Mouse (Mus musculus): ENCODE measurements around the gene H2al1f. TPM values are rescaled to one million over a fixed set of nuclear protein-coding genes. Genes with fewer than 3 reads are reported as not detected.
"Not testable (repeated sequence)": the region's sequence is repeated elsewhere in the genome, so short reads cannot be mapped to it uniquely, and the experiment has no call there.

Gene H2al1f
- polyA plus RNA-seq (2016; fragmentation: Nextera tagmentation; extraction: Ambion mirVana), result not detected in 2 replicates

- H3K9me3 ChIP-seq (replicated peaks); H3K27me3 ChIP-seq (replicated peaks); H3K27ac ChIP-seq (ENCODE audit: poor library complexity, severe bottlenecking); H3K4me3 ChIP-seq; ATAC-seq (ENCODE audit: insufficient number of reproducible peaks, low FRiP score); H3K4me1 ChIP-seq (replicated peaks); H3K9ac ChIP-seq; H3K36me3 ChIP-seq; H3K4me2 ChIP-seq: not testable (repeated sequence)
- WGBS, result no CpG with 5 or more reads among the region's 6 CpGs
Measured at GRCm38 (mm10) chrX:11314858-11315257, at the start of gene H2al1f. TSS of gene H2al1f (plus strand) at chrX:11315158.

- Histone ChIP-seq H3K9me3 (replicated peaks) (no peaks in the 10 kb centered on the region), H3K27ac (ENCODE audit: poor library complexity, severe bottlenecking) (no peak overlapping the region), H3K4me3 (no peak overlapping the region), H3K36me3 (no peaks in the 10 kb centered on the region), H3K4me1 (replicated peaks) (no peaks in the 10 kb centered on the region), H3K9ac (no peak overlapping the region), H3K4me2 (no peak overlapping the region), H3K27me3 (replicated peaks) (peaks cover 13% of the 10 kb centered on the region)
- WGBS, result 51% methylated on average over 7 of the region's 7 CpGs
- no peak for ATAC-seq (ENCODE audit: insufficient number of reproducible peaks, low FRiP score)
Measured at GRCm38 (mm10) chrX:11267791-11268190, 47.2 kb upstream of the H2al1f start.

- H3K4me1 ChIP-seq (replicated peaks), result no peaks in the 10 kb centered on the region
- H3K4me3 ChIP-seq, result no peak overlapping the region
- no peak overlapping the region for H3K4me2 ChIP-seq
- no peaks in the 10 kb centered on the region for H3K9me3 ChIP-seq (replicated peaks)
- WGBS, result 79% methylated on average over 3 of the region's 3 CpGs
- H3K27ac ChIP-seq (ENCODE audit: poor library complexity, severe bottlenecking), result no peak overlapping the region
- H3K9ac ChIP-seq, result no peak overlapping the region
- ATAC-seq (ENCODE audit: insufficient number of reproducible peaks, low FRiP score), result no peak
- no peaks in the 10 kb centered on the region for H3K36me3 ChIP-seq
- peaks cover 13% of the 10 kb centered on the region for H3K27me3 ChIP-seq (replicated peaks)
Measured at GRCm38 (mm10) chrX:11269074-11269473, 45.9 kb upstream of the H2al1f start.

GRCm38 (mm10) chrX:11273190-11273589 lies 41.8 kb upstream of the H2al1f start:
- H3K4me1 ChIP-seq (replicated peaks), result no peaks in the 10 kb centered on the region
- 73% methylated on average over 3 of the region's 3 CpGs for WGBS

GRCm38 (mm10) chrX:11277083-11277482 lies 37.9 kb upstream of the H2al1f start:
- Histone ChIP-seq H3K4me3 (no peak overlapping the region), H3K4me1 (replicated peaks) (no peaks in the 10 kb centered on the region), H3K9me3 (replicated peaks) (no peaks in the 10 kb centered on the region), H3K4me2 (no peak overlapping the region), H3K27ac (ENCODE audit: poor library complexity, severe bottlenecking) (no peak overlapping the region), H3K36me3 (no peaks in the 10 kb centered on the region), H3K27me3 (replicated peaks) (peaks cover 7% of the 10 kb centered on the region; the same call in 1 of the 2 replicates), H3K9ac (no peak overlapping the region)
- ATAC-seq (ENCODE audit: insufficient number of reproducible peaks, low FRiP score), result no peak
- whole genome bisulfite sequencing, result 73% methylated on average over 6 of the region's 6 CpGs

More at GRCm38 (mm10) chrX:11273190-11273589, 41.8 kb upstream of the H2al1f start:
- no peaks in the 10 kb centered on the region for H3K36me3 ChIP-seq
- H3K27ac ChIP-seq (ENCODE audit: poor library complexity, severe bottlenecking), result no peak overlapping the region
- H3K4me3 ChIP-seq, result no peak overlapping the region
- no peak for ATAC-seq (ENCODE audit: insufficient number of reproducible peaks, low FRiP score)
- H3K27me3 ChIP-seq (replicated peaks), result peaks cover 10% of the 10 kb centered on the region
- no peak overlapping the region for H3K9ac ChIP-seq
- no peaks in the 10 kb centered on the region for H3K9me3 ChIP-seq (replicated peaks)
- H3K4me2 ChIP-seq, result no peak overlapping the region

GRCm38 (mm10) chrX:11280741-11281140 lies 34.2 kb upstream of the H2al1f start:
- ATAC-seq (ENCODE audit: insufficient number of reproducible peaks, low FRiP score), result no peak
- Histone ChIP-seq H3K36me3 (no peaks in the 10 kb centered on the region), H3K4me3 (no peak overlapping the region), H3K4me2 (no peak overlapping the region), H3K9ac (no peak overlapping the region), H3K27me3 (replicated peaks) (0 out of 2 replicates have a peak, but pooled peaks cover 7% of the 10 kb centered on the region), H3K9me3 (replicated peaks) (no peaks in the 10 kb centered on the region), H3K27ac (ENCODE audit: poor library complexity, severe bottlenecking) (no peak overlapping the region), H3K4me1 (replicated peaks) (no peaks in the 10 kb centered on the region)
- WGBS, result 57% methylated on average over 2 of the region's 2 CpGs

- Histone ChIP-seq H3K4me2 (peak overlapping the region; percentile 19; the same call in 1 of the 2 replicates), H3K36me3 (no peaks in the 10 kb centered on the region), H3K4me1 (replicated peaks) (peaks cover 6% of the 10 kb centered on the region; the same call in 1 of the 2 replicates), H3K9me3 (replicated peaks) (no peaks in the 10 kb centered on the region), H3K27me3 (replicated peaks) (peaks cover 19% of the 10 kb centered on the region; the same call in 1 of the 2 replicates), H3K27ac (ENCODE audit: poor library complexity, severe bottlenecking) (no peak overlapping the region), H3K4me3 (no peak overlapping the region), H3K9ac (no peak overlapping the region)
- ATAC-seq (ENCODE audit: insufficient number of reproducible peaks, low FRiP score), result no peak
- WGBS, result 44% methylated on average over 14 of the region's 14 CpGs
Measured at GRCm38 (mm10) chrX:11288306-11288882, 26.6 kb upstream of the H2al1f start.

- Histone ChIP-seq H3K27ac (ENCODE audit: poor library complexity, severe bottlenecking) (no peak overlapping the region), H3K4me1 (replicated peaks) (peaks cover 6% of the 10 kb centered on the region; the same call in 1 of the 2 replicates), H3K9me3 (replicated peaks) (no peaks in the 10 kb centered on the region), H3K36me3 (no peaks in the 10 kb centered on the region), H3K4me3 (no peak overlapping the region), H3K9ac (no peak overlapping the region), H3K27me3 (replicated peaks) (peaks cover 19% of the 10 kb centered on the region; the same call in 1 of the 2 replicates), H3K4me2 (no peak overlapping the region)
- no peak for ATAC-seq (ENCODE audit: insufficient number of reproducible peaks, low FRiP score)
- WGBS, result 65% methylated on average over 4 of the region's 4 CpGs
Measured at GRCm38 (mm10) chrX:11289244-11289643, 25.7 kb upstream of the H2al1f start.

GRCm38 (mm10) chrX:11298957-11299356 lies 16.0 kb upstream of the H2al1f start, which contains the start of gene H2al1a:
TSS of gene H2al1a (plus strand) at chrX:11299257.
- ATAC-seq (ENCODE audit: insufficient number of reproducible peaks, low FRiP score), result not testable (repeated sequence)
- no CpG with 5 or more reads among the region's 3 CpGs for WGBS

GRCm38 (mm10) chrX:11302132-11302531 lies 12.8 kb upstream of the H2al1f start, which contains the start of gene H2al1b:
TSS of gene H2al1b (plus strand) at chrX:11302432.
- 75% methylated on average over 1 of the region's 3 CpGs for WGBS
- not testable (repeated sequence) for H3K27ac ChIP-seq (ENCODE audit: poor library complexity, severe bottlenecking); H3K9me3 ChIP-seq (replicated peaks); H3K27me3 ChIP-seq (replicated peaks); H3K4me1 ChIP-seq (replicated peaks); H3K4me3 ChIP-seq; H3K9ac ChIP-seq; H3K4me2 ChIP-seq; ATAC-seq (ENCODE audit: insufficient number of reproducible peaks, low FRiP score); H3K36me3 ChIP-seq

More at GRCm38 (mm10) chrX:11298957-11299356, 16.0 kb upstream of the H2al1f start, which contains the start of gene H2al1a:
- not testable (repeated sequence) for H3K27me3 ChIP-seq (replicated peaks); H3K4me3 ChIP-seq; H3K9ac ChIP-seq; H3K36me3 ChIP-seq; H3K4me1 ChIP-seq (replicated peaks); H3K27ac ChIP-seq (ENCODE audit: poor library complexity, severe bottlenecking); H3K9me3 ChIP-seq (replicated peaks); H3K4me2 ChIP-seq

GRCm38 (mm10) chrX:11305355-11305754 lies 9.6 kb upstream of the H2al1f start, which contains the start of gene H2al1c:
TSS of gene H2al1c (plus strand) at chrX:11305655.
- H3K4me3 ChIP-seq; H3K4me2 ChIP-seq; H3K9me3 ChIP-seq (replicated peaks); H3K9ac ChIP-seq; H3K4me1 ChIP-seq (replicated peaks); H3K27ac ChIP-seq (ENCODE audit: poor library complexity, severe bottlenecking); ATAC-seq (ENCODE audit: insufficient number of reproducible peaks, low FRiP score); H3K36me3 ChIP-seq; H3K27me3 ChIP-seq (replicated peaks): not testable (repeated sequence)
- 58% methylated on average over 1 of the region's 6 CpGs for WGBS

All from heart, embryonic 12.5 days (tissue).